30 mouse cellular contexts compared by ENCODE assay signal in genomic region chr12:8372511-8373180, GRCm38 (mm10). TPM values are rescaled to one million over a fixed set of nuclear protein-coding genes. Genes with fewer than 3 reads are reported as not detected.
A peak's percentile ranks its signal among the peaks of the same experiment; 100 is the strongest.
DNase-seq lines count a peak whose midpoint lies in the region; ATAC-seq and TF ChIP-seq lines count a peak whose summit lies in the region.
"Had no signal": no experiment of that assay in that cellular context is flagged by ENCODE, and none has a peak within 500 bp of the region (broad histone marks: within the 10 kb centered on the region; RNA-seq: fewer than 3 reads in every experiment).

No protein-coding gene starts in this region.

- H3K27ac ChIP-seq in heart, embryonic 15.5 days: peak overlapping the region; percentile 26; the same call in 1 of the 2 replicates
- no peak overlapping the region for H3K27ac ChIP-seq in heart, adult 2 months
- peak overlapping the region; percentile 88 for H3K27ac ChIP-seq in intestine, embryonic 15.5 days
- H3K27ac ChIP-seq in small intestine, adult 2 months (ENCODE audit: insufficient read depth, low read depth, low read length): peak overlapping the region; percentile 97
- H3K27ac ChIP-seq in kidney, embryonic 14.5 days (ENCODE audit: low read depth, low read length): no peak overlapping the region
- H3K27ac ChIP-seq: kidney, embryonic 15.5 days; layer of hippocampus, adult 2 months; left cerebral cortex, adult 2 months; limb, embryonic 12.5 days; liver, embryonic 15.5 days; midbrain, embryonic 12.5 days had no signal

- intact Hi-C loops in heart, adult 2 months (cut with DNase I): no loop called here

- H3K4me1 ChIP-seq in heart, embryonic 15.5 days (replicated peaks): peaks cover 17% of the 10 kb centered on the region
- H3K4me1 ChIP-seq in heart, adult 2 months (ENCODE audit: control insufficient read depth, insufficient read depth, low read length): no peaks in the 10 kb centered on the region; the same call in 1 of the 2 replicates
- H3K4me1 ChIP-seq in intestine, embryonic 15.5 days (replicated peaks): peaks cover 4% of the 10 kb centered on the region
- H3K4me1 ChIP-seq in small intestine, adult 2 months (ENCODE audit: control insufficient read depth, insufficient read depth, insufficient read length, low read length): peaks cover 19% of the 10 kb centered on the region
- H3K4me1 ChIP-seq in kidney, embryonic 14.5 days (ENCODE audit: control insufficient read depth, insufficient read depth, low read length): no peaks in the 10 kb centered on the region
- H3K4me1 ChIP-seq: liver, embryonic 15.5 days; midbrain, embryonic 12.5 days had no signal

- no peaks in the 10 kb centered on the region for H3K27me3 ChIP-seq in heart, embryonic 15.5 days
- no peaks in the 10 kb centered on the region for H3K27me3 ChIP-seq in heart, adult 2 months (ENCODE audit: control insufficient read depth, insufficient read depth, low read length)
- no peaks in the 10 kb centered on the region for H3K27me3 ChIP-seq in intestine, embryonic 15.5 days (replicated peaks)
- H3K27me3 ChIP-seq in small intestine, adult 2 months (ENCODE audit: control insufficient read depth, insufficient read depth, low read length): no peaks in the 10 kb centered on the region
- no peaks in the 10 kb centered on the region for H3K27me3 ChIP-seq in kidney, embryonic 14.5 days (ENCODE audit: control insufficient read depth, insufficient read depth, low read length)
- H3K27me3 ChIP-seq: kidney, embryonic 15.5 days; limb, embryonic 12.5 days; liver, embryonic 15.5 days; midbrain, embryonic 12.5 days; Patski had no signal

- no peaks in the 10 kb centered on the region for H3K36me3 ChIP-seq in heart, embryonic 15.5 days
- H3K36me3 ChIP-seq in heart, adult 2 months (ENCODE audit: control insufficient read depth, insufficient read depth, low read length): no peaks in the 10 kb centered on the region
- no peaks in the 10 kb centered on the region for H3K36me3 ChIP-seq in intestine, embryonic 15.5 days
- no peaks in the 10 kb centered on the region for H3K36me3 ChIP-seq in small intestine, adult 2 months (ENCODE audit: control insufficient read depth, insufficient read depth, low read length)
- no peaks in the 10 kb centered on the region for H3K36me3 ChIP-seq in kidney, embryonic 14.5 days (ENCODE audit: control insufficient read depth, insufficient read depth, low read length)
- H3K36me3 ChIP-seq: G1E; kidney, embryonic 15.5 days; limb, embryonic 12.5 days; liver, embryonic 15.5 days; midbrain, embryonic 12.5 days had no signal

- no peak for TF ChIP-seq EP300 in heart, adult 2 months (IDR thresholded peaks at IDR 0.05; ENCODE audit: insufficient read depth, low read depth, low read length)

- H3K9ac ChIP-seq in heart, embryonic 15.5 days: no peak overlapping the region
- H3K9ac ChIP-seq in heart, adult 2 months (ENCODE audit: low read depth, low read length): no peak overlapping the region
- H3K9ac ChIP-seq in intestine, embryonic 15.5 days: no peak overlapping the region
- no peak overlapping the region for H3K9ac ChIP-seq in kidney, embryonic 14.5 days (ENCODE audit: low read depth, low read length)
- H3K9ac ChIP-seq: forebrain, postnatal 0 days; kidney, embryonic 15.5 days; limb, embryonic 12.5 days; liver, embryonic 15.5 days; lung, embryonic 14.5 days; midbrain, embryonic 12.5 days had no signal

- no peak for TF ChIP-seq POLR2A in heart, adult 2 months (IDR thresholded peaks at IDR 0.05; ENCODE audit: insufficient read depth, low read depth, low read length)
- TF ChIP-seq POLR2A in small intestine, adult 2 months (IDR thresholded peaks at IDR 0.05; ENCODE audit: low read depth, low read length): no peak

- H3K9me3 ChIP-seq in heart, embryonic 15.5 days (replicated peaks): no peaks in the 10 kb centered on the region
- H3K9me3 ChIP-seq in intestine, embryonic 15.5 days: no peaks in the 10 kb centered on the region
- H3K9me3 ChIP-seq in kidney, embryonic 14.5 days (ENCODE audit: control insufficient read depth, low read length): no peaks in the 10 kb centered on the region
- H3K9me3 ChIP-seq: G1E; kidney, embryonic 15.5 days; limb, embryonic 12.5 days; liver, embryonic 15.5 days; midbrain, embryonic 12.5 days had no signal

- no peak for ATAC-seq in heart, embryonic 15.5 days (replicated peaks; ENCODE audit: insufficient number of reproducible peaks, insufficient read depth, low FRiP score, low read depth)
- ATAC-seq in intestine, embryonic 15.5 days: peak; percentile 68
- no peak for ATAC-seq in kidney, embryonic 14.5 days (ENCODE audit: low FRiP score, low TSS enrichment)
- ATAC-seq: forebrain, postnatal 0 days; hindbrain, embryonic 16.5 days; Patski had no signal

- 57% methylated on average over 7 of the region's 7 CpGs for WGBS in heart, embryonic 15.5 days
- WGBS in heart, adult 2 months: 72% methylated on average over 7 of the region's 7 CpGs
- WGBS in intestine, embryonic 15.5 days: 64% methylated on average over 7 of the region's 7 CpGs
- WGBS in small intestine, adult 2 months: 39% methylated on average over 7 of the region's 7 CpGs
- WGBS in kidney, embryonic 14.5 days: 76% methylated on average over 7 of the region's 7 CpGs

- no peaks in the 10 kb centered on the region for H3K79me2 ChIP-seq in heart, adult 2 months (replicated peaks; ENCODE audit: control insufficient read depth, insufficient read depth, low read length)

- no peak overlapping the region for H3K4me2 ChIP-seq in heart, embryonic 15.5 days
- no peak overlapping the region for H3K4me2 ChIP-seq in intestine, embryonic 15.5 days (replicated peaks)
- H3K4me2 ChIP-seq in kidney, embryonic 14.5 days (replicated peaks; ENCODE audit: low read depth, low read length): no peak overlapping the region
- H3K4me2 ChIP-seq: kidney, embryonic 15.5 days; limb, embryonic 12.5 days; liver, embryonic 15.5 days; lung, embryonic 14.5 days; midbrain, embryonic 12.5 days had no signal

- DNase-seq in heart, adult 2 months: no peak
- DNase-seq in 3T3-L1 (ENCODE audit: low read depth, low spot score): peak; percentile 72
- DNase-seq in lung, postnatal 4 days: no peak
- DNase-seq: adrenal gland, postnatal 14 days; B cell, adult 2 months; cerebellum, adult 11 months; cerebellum, adult 9-11 months; forebrain, postnatal 0 days; heart, postnatal 14 days; kidney, adult 11 months; kidney, postnatal 25 days; lung, embryonic 14.5 days; right cerebral cortex, postnatal 25 days; spleen, adult 18-20 months; thymus, adult 2 months; thymus, postnatal 36 days had no signal

- no peak overlapping the region for H3K4me3 ChIP-seq in heart, embryonic 15.5 days
- H3K4me3 ChIP-seq in heart, adult 2 months: no peak overlapping the region
- H3K4me3 ChIP-seq in intestine, embryonic 15.5 days (replicated peaks): no peak overlapping the region
- no peak overlapping the region for H3K4me3 ChIP-seq in small intestine, adult 2 months (ENCODE audit: low read depth, low read length)
- no peak overlapping the region for H3K4me3 ChIP-seq in kidney, embryonic 14.5 days (ENCODE audit: low read length)
- H3K4me3 ChIP-seq: erythroblast, embryonic 14.5 days; kidney, embryonic 15.5 days; layer of hippocampus, adult 2 months; left cerebral cortex, adult 2 months; limb, embryonic 12.5 days; liver, embryonic 15.5 days; midbrain, embryonic 12.5 days had no signal

- no peak for TF ChIP-seq CTCF in heart, adult 2 months (IDR thresholded peaks at IDR 0.05)
- no peak for TF ChIP-seq CTCF in small intestine, adult 2 months (IDR thresholded peaks at IDR 0.05; ENCODE audit: extremely low read depth, insufficient read length, insufficient replicate concordance, low read depth, low read length)

RNA-seq across cellular contexts. Expression of gene Hs1bp3, which starts 59.4 kb away (rescaled TPM):
- 12.1 and 16.5 TPM in 2 replicates for polyA plus RNA-seq in heart, embryonic 15.5 days (2015; fragmentation: Nextera tagmentation; extraction: Ambion mirVana)
- total RNA-seq in heart, adult 2 months (2021): 10 to 100 TPM; 12.7 to 13.8 TPM
- 17.3 and 20.5 TPM in 2 replicates for polyA plus RNA-seq in heart, adult 2 months (2012; rRNA removed)
- polyA plus RNA-seq in intestine, embryonic 15.5 days (2015; fragmentation: Nextera tagmentation; extraction: Ambion mirVana): 21.4 and 23.4 TPM in 2 replicates
- polyA plus RNA-seq in small intestine, adult 2 months (2012; rRNA removed): 6.1 and 15.2 TPM in 2 replicates
- polyA plus RNA-seq in kidney, embryonic 14.5 days (2014; fragmentation: Nextera tagmentation; extraction: Ambion mirVana): 9.1 and 11.6 TPM in 2 replicates

Comparison
In these comparisons a context has a peak if more than half of its experiments do, and no peak if none do; other contexts are left out.
1. H3K27ac ChIP-seq: peak in heart, embryonic 15.5 days (single experiment), intestine, embryonic 15.5 days (single experiment) and small intestine, adult 2 months (single experiment); none in heart, adult 2 months (single experiment) and kidney, embryonic 14.5 days (single experiment).